Mouse (Mus musculus) left cerebral cortex, adult 6 months (tissue): Measurements from ENCODE around the gene Rhobtb3. TPM values are rescaled to one million over a fixed set of nuclear protein-coding genes. Genes with fewer than 3 reads are reported as not detected.

Experiments
- long read RNA-seq, 2 experiments: library from polyadenylated mRNA; unstranded; transcript quantifications; one replicate each; pipeline ENCODE4 v2.0.0; 2019 to 2020
- polyA plus RNA-seq: library from polyadenylated mRNA; unstranded; fragments of <200 nt; fragmentation: Nextera tagmentation; gene quantifications from 2 replicates; pipeline ENCODE4 v1.2.3, GENCODE M21; 2021

Gene Rhobtb3
- 6.5 and 7.5 TPM in 2 replicates for polyA plus RNA-seq
- long read RNA-seq, experiment 1, full-length matches to known transcripts: 24 of 64 reads
- long read RNA-seq, experiment 1, partial matches to known transcripts: 21 of 64 reads
- long read RNA-seq, experiment 1, other reads (novel, unspliced or antisense): 19 of 64 reads
- long read RNA-seq, experiment 2, full-length matches to known transcripts: 3 of 11 reads
- long read RNA-seq, experiment 2, partial matches to known transcripts: 4 of 11 reads
- long read RNA-seq, experiment 2, other reads (novel, unspliced or antisense): 4 of 11 reads

GRCm38 (mm10) chr13:75943189-75944043 is at the start of gene Rhobtb3:
Rhobtb3 (minus strand) TSS chr13:75943925.

DNA sequence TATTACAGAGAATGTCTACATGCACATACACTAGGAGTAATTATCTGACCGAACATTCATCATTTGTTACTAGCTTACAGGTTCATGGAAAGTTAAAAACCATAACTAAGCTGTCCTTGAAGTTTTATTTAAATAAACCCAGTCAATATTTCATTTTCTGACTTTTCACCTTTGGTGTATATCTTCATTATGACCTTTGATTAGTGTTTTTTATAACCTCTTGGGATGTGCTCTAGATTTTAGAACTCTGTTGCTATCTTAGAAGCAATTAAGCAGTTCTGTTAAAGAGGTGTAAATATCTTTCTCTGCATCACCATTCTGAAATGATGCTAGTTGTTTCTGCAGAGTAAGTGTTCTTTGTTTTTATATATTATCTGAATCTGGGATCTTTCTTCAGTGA is 23.1 kb upstream of the Rhobtb3 start, which contains the start of gene Spata9:
TSS of gene Spata9 (plus strand) at position 301 of the 400 bp plus-strand sequence.

GRCm38 (mm10) chr13:75839719-75840481 is 103.8 kb downstream of the Rhobtb3 start, which contains the start of gene Glrx:
Glrx (plus strand) TSS chr13:75839868.

Other genes with a start within 250 kb of the Rhobtb3 start
- gene Ell2, start 237.2 kb downstream of the Rhobtb3 start, polyA plus RNA-seq: 3.1 and 31.7 TPM in 2 replicates
- gene Glrx, start 104.1 kb downstream of the Rhobtb3 start, polyA plus RNA-seq: 82.9 and 87.6 TPM in 2 replicates
- gene Spata9, start 23.2 kb upstream of the Rhobtb3 start, polyA plus RNA-seq: 0.59 and 0.91 TPM in 2 replicates
- gene Rfesd, start 74.8 kb upstream of the Rhobtb3 start, polyA plus RNA-seq: 28.7 and 31.7 TPM in 2 replicates
- gene Gpr150, start 113.1 kb upstream of the Rhobtb3 start, polyA plus RNA-seq: 5.8 and 8.3 TPM in 2 replicates
- 4.5 and 5.1 TPM in 2 replicates for gene Arsk, start 154.7 kb upstream of the Rhobtb3 start, polyA plus RNA-seq
- 1.7 and 1.9 TPM in 2 replicates for gene Ttc37, start 154.8 kb upstream of the Rhobtb3 start, polyA plus RNA-seq